Mouse (Mus musculus) stomach, embryonic 15.5 days (tissue): ENCODE results near the gene Sec22b. TPM values are rescaled to one million over a fixed set of nuclear protein-coding genes. Genes with fewer than 3 reads are reported as not detected.

Source experiments
- ATAC-seq: fragments of 200-750 bp; cut with Nextera tagmentation; 2 replicates; pipeline ENCODE4 v1.8.0; 2017; ENCODE audit warnings: low read depth, moderate number of reproducible peaks, moderate TSS enrichment; ENCODE audit not compliant: insufficient read depth, low FRiP score
- H3K27ac ChIP-seq: fragments of 300-500 bp; sonication (generic); 2 replicates; pipeline ENCODE4 v1.5.1; 2015; ENCODE audit warnings: mild to moderate bottlenecking, inconsistent platforms
- H3K27me3 ChIP-seq: fragments of 300-500 bp; sonication (generic); replicated peaks from 2 replicates; pipeline ENCODE4 v1.6.1; 2015; ENCODE audit warnings: inconsistent platforms
- H3K36me3 ChIP-seq: fragments of 300-500 bp; sonication (generic); 2 replicates; pipeline ENCODE4 v1.6.1; 2015; ENCODE audit warnings: inconsistent platforms
- H3K4me1 ChIP-seq: fragments of 300-500 bp; sonication (generic); 2 replicates; pipeline ENCODE4 v1.6.1; 2015; ENCODE audit warnings: inconsistent platforms
- H3K4me2 ChIP-seq: fragments of 300-500 bp; sonication (generic); 2 replicates; pipeline ENCODE4 v1.6.1; 2015; ENCODE audit warnings: mild to moderate bottlenecking, inconsistent platforms
- H3K4me3 ChIP-seq: fragments of 300-500 bp; sonication (generic); replicated peaks from 2 replicates; pipeline ENCODE4 v1.5.1; 2015; ENCODE audit warnings: inconsistent platforms
- H3K9ac ChIP-seq: fragments of 300-500 bp; sonication (generic); 2 replicates; pipeline ENCODE4 v1.6.1; 2015; ENCODE audit warnings: inconsistent platforms
- H3K9me3 ChIP-seq: fragments of 300-500 bp; sonication (generic); 2 replicates; pipeline ENCODE4 v1.6.1; 2016; ENCODE audit warnings: inconsistent platforms
- WGBS: fragments of 180-500 bp; shearing (Covaris S2); methylation state at CpG from one replicate; pipeline ENCODE4 v1.1.7; 2015; 5-methylcytosine and 5-hydroxymethylcytosine counted together
- polyA plus RNA-seq: library from polyadenylated mRNA; unstranded; fragments of >200 nt; fragmentation: Nextera tagmentation; extraction: Ambion mirVana; gene quantifications from 2 replicates; pipeline ENCODE4 v1.2.1, GENCODE M21; 2015

Sec22b gene
- polyA plus RNA-seq, 1 experiment from 2014 or later, result 139 TPM

DNA sequence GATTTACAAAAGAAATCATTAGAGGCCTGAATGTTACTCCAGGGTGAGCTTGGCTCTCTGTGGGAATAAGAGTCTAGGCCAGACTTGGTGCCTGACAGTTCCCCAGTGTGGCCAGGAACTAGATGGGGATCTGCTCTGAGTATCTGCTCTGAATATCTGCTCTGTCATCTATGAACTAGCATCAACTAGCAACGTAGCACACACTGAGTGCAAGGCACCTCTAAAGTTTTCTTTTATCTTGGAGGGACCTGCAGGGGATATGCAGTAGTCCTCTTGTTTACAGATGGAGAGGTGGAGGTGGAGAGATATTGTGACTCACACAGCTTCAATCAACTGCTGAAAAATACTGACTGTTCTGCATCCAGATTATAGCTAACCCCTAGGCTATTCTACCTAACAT is 68.0 kb downstream of the Sec22b start:
- H3K27ac ChIP-seq, result no peak overlapping the region
- no peak for ATAC-seq
- 57% methylated on average over 1 of the region's 1 CpGs for WGBS
- peaks cover 21% of the 10 kb centered on the region for H3K4me1 ChIP-seq
- H3K4me3 ChIP-seq, result no peak overlapping the region
- no peak overlapping the region for H3K4me2 ChIP-seq
- H3K36me3 ChIP-seq, result no peaks in the 10 kb centered on the region
- no peaks in the 10 kb centered on the region for H3K27me3 ChIP-seq
- H3K9me3 ChIP-seq, result no peaks in the 10 kb centered on the region
- no peak overlapping the region for H3K9ac ChIP-seq

DNA sequence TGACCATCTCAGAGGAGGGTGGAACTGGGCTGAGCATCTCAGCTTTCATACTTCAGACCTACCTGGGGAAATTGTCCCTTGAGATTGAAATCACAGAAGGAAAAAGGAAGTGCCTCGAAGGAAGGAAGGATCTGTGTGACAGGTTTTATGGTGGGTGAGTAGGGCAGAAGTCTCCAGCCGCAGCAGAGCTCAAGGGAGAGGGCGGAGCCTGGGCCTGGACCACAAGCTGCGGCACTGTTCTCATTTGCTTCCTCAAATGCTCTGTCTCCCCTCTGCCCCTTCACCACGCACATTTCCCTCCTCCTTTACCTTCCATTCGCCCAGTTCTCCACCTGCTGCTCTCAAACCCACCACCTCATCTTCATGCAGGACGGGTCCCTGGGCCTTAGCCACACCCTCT is 70.1 kb downstream of the Sec22b start:
- 33% methylated on average over 7 of the region's 7 CpGs for WGBS
- Histone ChIP-seq H3K9me3 (no peaks in the 10 kb centered on the region), H3K9ac (no peak overlapping the region), H3K4me1 (peaks cover 15% of the 10 kb centered on the region), H3K4me3 (no peak overlapping the region), H3K36me3 (no peaks in the 10 kb centered on the region), H3K27ac (no peak overlapping the region), H3K4me2 (no peak overlapping the region), H3K27me3 (no peaks in the 10 kb centered on the region)
- ATAC-seq, result 0 out of 2 replicates have a peak, but pooled peaks have one; percentile 29

DNA sequence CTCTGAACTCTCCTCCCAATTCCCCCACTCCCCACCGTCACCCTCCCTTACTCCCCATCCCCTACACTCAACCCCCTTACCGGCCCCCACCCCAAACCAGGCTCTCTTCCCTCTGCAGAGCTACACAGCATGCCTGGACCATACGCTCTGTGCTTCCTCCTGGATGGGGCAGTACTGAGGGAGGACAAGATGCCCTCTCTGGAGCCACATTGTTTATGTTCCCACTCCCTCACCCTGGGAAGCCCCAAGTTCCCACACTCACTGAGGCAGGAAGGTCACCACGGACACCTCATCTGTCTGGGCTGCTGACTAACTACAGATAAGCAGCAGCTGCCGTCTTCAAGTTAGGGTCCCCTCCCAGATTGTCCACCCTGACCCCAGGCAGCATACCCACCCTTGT is 71.2 kb downstream of the Sec22b start:
- no peak for ATAC-seq

DNA sequence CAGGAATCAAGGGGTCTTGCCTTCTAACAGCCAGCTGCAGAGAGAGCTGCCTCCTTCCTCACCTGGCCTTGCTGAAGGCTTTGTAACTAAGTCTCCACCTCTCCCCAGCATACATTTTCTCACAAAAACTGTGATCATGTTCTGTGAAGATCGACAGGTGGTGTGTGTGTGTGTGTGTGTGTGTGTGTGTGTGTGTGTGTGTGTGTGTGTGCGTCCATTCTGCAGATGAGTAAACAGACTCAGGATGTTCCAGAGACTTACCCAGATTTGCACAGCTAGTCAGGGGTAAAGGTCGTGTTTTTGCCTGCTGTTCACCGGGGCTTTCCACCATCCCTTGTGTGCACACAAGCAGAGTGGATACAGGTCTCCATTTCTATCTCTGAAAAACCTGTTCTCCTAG is 71.7 kb downstream of the Sec22b start:
- no peak for ATAC-seq
- peaks cover 15% of the 10 kb centered on the region for H3K4me1 ChIP-seq
- H3K4me3 ChIP-seq, result no peak overlapping the region
- H3K27me3 ChIP-seq, result no peaks in the 10 kb centered on the region
- H3K27ac ChIP-seq, result no peak overlapping the region
- no peaks in the 10 kb centered on the region for H3K36me3 ChIP-seq
- WGBS, result 40% methylated on average over 4 of the region's 4 CpGs
- H3K9me3 ChIP-seq, result no peaks in the 10 kb centered on the region
- H3K9ac ChIP-seq, result no peak overlapping the region
- H3K4me2 ChIP-seq, result no peak overlapping the region

More for the DNA sequence above, 71.2 kb downstream of the Sec22b start:
- Histone ChIP-seq H3K9ac (no peak overlapping the region), H3K27me3 (no peaks in the 10 kb centered on the region), H3K36me3 (no peaks in the 10 kb centered on the region), H3K4me2 (no peak overlapping the region), H3K4me1 (peaks cover 15% of the 10 kb centered on the region), H3K27ac (no peak overlapping the region), H3K4me3 (no peak overlapping the region), H3K9me3 (no peaks in the 10 kb centered on the region)
- WGBS, result 45% methylated on average over 5 of the region's 5 CpGs

Other genes with a start within 250 kb of the Sec22b start
- 7.7 and 8.9 TPM in 2 replicates for gene Prkab2, start 243.0 kb upstream of the Sec22b start, polyA plus RNA-seq
- gene Gm17651, start 226.5 kb upstream of the Sec22b start, polyA plus RNA-seq, result not detected in 2 replicates
- 21.3 and 24.0 TPM in 2 replicates for gene Pde4dip, start 12.5 kb upstream of the Sec22b start, polyA plus RNA-seq
- gene Notch2, start 112.3 kb downstream of the Sec22b start, polyA plus RNA-seq, result 21.4 and 24.7 TPM in 2 replicates